Mouse (Mus musculus) spleen, postnatal 10 days (tissue): ENCODE results near the gene Relt.

ENCODE experiments used
- DNase-seq, 2 experiments: peaks; one replicate each; pipeline ENCODE4 v3.0.0; 2021 to 2022; ENCODE audit warnings: low spot score in 2 of 2

The Relt gene

DNA sequence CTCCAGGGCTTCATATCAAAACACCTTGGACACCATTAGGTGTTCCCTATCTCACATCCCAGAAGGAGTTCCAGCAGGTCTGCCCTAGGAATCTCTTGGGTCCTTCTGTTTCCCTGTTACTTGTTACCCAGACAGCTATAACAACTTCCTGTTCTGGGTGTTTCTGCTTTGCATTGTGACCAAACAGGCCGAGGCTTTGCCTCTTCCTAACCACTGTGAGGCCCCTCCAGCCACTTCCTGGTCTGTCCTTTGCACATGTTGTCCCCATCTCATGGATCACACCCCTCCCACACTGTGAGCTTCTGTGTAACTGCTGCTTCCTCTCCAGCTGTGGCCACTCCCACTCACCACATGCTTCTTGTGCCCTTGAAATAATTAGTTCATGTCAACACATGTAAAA lies 17.8 kb downstream of the Relt start:
- peak; percentile 62 to 78 for DNase-seq

DNA sequence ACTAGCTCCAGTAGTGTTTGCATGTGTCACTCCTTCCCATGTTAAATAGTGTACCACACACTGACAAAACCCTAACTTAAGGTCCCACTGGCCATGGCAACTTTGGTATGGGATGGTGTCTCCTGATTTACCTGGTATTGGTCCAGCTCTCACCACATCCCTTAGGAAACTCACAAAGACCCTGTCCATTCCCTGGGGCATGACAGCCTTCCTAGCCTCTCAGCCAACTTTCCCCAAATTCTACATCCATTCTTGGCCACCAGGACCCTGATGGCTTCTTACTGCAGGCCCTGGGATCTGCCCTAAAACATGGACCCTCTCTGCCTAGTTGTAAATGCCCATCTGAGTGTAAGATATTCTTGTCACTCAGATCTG lies 18.2 kb downstream of the Relt start:
- peak; percentile 27 to 53 for DNase-seq

DNA sequence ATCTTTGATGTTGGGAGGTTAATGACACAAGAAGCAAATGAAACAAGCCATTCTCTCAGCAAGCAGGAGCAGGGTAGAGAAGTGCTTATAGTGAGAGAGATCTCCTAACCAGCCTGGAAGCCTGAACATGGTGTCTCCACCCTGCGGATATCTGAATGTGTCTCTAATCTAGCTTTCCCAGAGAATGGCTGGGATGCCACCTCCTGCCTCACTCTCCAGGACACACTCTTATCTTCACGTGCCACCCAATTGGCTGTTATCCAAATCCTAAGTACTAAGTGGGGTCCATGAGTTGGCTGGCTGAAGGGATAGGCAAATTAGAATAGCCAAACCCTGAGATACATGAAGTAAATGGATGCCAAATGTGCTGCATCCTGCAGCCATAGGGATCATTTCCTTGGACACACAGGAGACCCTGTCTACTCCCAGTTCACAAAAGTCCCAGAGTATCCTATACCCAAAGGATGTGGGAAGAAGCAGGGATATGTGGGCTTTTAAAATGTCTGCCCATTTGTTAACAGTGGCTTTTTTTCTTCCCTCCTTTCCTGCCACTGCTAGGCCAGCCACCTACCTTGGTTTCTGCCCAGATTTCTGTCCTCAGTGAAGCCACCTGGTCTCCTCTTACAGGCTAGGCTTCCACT lies 18.7 kb downstream of the Relt start:
- peak; percentile 69 to 86 for DNase-seq

DNA sequence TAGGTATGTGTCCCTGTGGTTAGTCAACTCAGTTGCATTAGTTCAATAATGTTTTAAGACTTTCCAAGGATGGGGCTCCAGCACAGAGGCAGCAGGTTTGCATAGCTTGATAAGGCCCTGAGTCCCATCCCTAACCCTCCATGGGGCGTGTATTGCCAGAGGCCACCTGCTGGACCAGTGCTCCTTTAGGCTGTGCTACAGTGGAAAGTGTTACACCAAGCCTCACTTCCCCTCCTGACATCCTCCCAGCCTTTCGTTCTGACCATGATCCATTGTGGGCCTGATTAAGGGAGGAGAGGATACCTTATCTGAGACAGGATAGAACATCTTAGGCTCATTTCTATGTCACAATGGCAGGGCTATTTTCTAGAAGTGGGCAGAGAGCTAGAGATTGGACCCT lies 19.4 kb downstream of the Relt start:
- peak; percentile 55 to 56 for DNase-seq

DNA sequence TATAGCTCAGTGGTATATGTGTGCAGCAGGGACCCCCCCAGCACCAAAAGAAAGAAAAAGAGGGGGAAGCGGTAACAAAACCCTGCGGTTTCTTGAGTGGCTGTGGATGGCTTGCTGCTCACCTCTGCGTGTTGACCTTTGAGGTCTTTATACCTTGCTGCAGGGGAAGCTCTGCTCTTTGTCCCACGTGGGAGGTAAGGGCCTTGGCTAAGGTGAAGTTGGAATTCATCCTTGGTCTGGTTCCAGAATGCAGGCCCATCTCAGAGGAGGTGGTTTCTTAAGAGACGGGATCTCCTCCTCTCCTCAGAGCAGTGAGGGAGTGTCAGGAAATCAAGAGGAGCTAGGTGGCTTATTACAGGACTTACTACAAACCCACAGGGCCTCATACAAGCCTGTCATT lies 21.1 kb downstream of the Relt start:
- DNase-seq: peak in 1 of 2 experiments; percentile 17

DNA sequence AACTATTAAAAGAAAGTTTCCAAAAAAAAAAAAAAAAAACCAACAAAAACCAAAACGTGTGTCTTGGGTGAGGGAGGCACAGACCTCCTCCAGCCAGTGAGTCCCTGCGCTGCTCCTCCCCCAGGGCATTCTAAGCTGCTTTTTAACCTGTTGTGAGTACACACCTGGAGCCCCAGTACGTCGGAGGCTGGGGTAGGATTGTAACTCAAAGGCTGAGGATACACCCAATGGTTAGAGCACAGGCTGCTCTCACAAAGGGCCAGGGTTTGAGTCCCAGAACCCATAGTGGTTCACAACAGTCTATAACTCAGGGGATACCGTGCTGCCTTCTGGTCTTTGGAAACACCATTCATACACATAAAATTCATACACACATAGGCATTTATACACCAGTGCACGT lies 21.6 kb downstream of the Relt start:
- no peak for DNase-seq

DNA sequence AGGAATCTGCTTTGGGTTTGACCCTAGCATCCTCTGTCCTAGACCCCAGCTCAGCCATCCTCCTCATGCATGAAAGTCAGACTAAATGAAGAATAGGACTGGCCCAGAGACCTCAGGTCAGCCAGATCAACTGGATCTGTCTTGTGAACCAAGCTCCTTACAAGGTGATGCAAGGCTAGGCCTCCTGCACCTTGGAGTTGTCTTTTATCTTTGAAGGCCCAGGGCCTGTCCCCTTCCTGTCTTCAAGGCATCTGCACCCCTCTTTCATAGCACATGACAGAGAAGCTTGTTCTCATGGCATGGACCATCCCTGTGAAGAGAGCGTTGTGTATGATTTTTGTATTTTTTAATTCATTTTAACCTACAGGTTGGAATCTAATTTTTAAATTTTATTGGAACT lies 22.3 kb downstream of the Relt start:
- DNase-seq: no peak

DNA sequence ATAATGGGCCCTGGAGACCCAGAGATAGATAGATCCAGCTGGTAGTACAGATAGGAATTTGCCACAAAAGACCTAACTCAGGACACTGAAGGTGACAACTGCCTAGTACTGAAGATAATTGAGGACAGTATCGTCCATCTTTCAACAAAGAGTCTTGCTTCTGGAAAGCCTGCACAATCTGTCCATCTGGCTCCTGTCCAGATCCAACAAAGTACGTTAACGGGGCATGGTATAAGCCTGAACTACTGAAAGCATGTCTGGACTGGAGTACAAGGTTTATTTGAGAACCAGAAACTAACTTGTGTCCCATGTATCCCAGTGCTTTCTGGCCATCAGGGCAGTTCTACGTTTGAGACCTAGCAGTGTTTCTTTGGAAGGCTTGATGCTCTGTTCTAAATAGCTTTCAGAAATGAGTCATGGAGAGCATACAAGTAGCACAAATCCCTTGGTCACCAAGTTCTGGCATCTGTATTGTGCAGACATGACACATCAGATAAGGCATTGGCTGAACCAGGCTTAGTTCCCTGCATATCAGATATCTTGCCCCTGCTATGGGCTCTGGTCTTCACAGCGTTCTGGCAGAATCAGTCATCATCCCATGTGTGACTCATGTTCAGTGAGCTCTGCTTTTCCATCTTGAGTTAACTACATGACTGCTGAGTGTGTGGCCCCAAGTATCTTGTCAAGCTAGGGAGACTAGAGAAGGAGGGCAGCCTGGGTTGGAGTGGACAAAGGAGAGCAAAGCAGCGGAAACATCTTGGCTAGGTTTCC lies 23.4 kb downstream of the Relt start:
- peak in 1 of 2 experiments; percentile 22 for DNase-seq

DNA sequence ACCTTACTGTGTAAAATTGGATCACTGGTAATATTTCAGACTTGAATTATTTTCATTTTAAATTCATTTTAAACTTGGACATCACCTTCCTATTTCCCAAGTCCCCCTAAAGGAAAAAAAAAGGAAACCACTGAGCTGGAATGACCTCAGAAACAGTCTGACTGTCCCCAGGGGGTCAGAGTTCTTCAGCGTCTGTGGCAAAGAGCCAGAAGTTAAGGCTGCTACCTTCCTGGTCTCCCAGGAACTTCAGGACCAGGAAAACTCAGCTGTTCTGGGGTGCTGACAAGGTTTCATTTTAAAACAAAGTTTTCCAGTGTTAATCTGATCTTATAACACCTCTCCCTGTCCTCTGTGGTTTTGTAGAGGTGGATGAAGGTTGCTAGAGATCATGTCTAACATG lies 25.5 kb downstream of the Relt start:
- no peak for DNase-seq

DNA sequence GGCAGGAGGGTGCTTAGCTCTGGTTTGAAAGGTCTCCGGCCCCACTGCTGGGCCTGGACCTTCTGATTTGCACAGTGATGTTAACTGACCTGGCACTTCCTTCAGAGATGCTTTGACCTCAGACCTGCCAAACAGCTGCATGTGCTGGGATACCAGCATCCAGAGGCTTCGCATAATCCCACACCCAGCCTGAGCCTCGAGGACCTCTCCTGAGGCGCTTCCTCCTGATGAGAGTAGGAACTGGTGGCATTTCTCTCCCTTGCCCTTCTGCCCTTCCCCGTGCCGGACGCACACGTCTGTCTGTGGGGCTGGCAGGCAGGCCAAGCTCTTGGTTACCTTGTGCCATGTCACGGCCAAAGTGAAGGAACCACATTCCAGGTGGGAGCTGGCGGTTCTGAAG lies 26.6 kb downstream of the Relt start:
- DNase-seq: no peak

DNA sequence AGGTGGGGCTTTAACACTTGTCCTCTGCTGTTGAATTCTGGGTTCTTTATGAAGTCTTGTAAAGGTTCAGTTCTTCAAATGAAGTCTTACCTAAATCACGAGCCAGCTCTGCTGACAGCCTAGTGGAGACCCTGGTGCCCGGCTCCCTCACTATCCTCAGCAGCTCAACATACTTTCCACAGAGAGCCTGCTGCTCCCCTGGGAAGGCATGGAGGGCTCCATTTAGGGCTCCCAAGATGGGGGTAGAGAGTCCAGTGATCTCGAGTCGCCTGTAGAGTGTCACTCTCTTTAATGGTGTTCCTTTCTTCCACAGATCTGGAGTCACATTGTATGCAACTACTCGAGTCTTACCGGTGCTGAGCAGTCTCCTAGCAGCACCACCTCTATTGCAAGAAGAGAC lies 27.5 kb downstream of the Relt start:
- no peak for DNase-seq

DNA sequence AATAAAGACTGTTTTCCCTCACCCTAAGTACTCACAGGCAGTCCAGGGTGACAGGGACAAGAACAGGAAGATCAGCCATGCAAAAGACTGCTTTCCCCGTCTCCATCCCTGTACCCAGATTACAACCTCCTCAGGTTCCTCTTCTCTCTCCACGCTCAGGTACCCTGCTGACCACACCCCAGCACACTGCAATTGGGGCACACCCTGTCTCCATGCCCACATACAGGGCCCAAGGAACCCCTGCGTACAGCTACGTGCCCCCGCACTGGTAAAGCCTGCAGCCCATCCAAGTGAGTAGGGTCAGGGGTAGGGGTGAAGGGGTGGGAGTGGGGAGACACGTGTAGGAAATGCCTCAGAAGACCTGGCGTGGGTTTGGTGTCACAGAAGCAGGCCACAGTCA lies 28.1 kb downstream of the Relt start:
- peak in 1 of 2 experiments; percentile 43 for DNase-seq

DNA sequence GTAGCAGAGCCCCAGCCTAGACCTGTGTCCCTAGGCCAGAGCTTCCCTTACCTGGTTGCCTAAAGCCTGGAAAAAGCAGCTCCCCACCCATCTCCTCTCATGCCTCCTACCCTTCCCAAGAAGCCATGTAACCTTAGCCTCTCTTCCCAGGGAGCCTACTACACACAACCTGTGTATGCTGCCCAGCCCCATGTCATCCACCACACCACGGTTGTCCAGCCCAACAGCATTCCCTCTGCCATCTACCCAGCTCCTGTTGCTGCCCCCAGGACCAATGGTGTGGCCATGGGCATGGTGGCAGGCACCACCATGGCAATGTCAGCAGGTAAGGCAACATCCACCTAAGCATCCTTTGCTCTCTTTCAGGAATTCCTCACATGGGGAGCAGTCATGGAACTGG lies 29.4 kb downstream of the Relt start:
- DNase-seq: no peak

DNA sequence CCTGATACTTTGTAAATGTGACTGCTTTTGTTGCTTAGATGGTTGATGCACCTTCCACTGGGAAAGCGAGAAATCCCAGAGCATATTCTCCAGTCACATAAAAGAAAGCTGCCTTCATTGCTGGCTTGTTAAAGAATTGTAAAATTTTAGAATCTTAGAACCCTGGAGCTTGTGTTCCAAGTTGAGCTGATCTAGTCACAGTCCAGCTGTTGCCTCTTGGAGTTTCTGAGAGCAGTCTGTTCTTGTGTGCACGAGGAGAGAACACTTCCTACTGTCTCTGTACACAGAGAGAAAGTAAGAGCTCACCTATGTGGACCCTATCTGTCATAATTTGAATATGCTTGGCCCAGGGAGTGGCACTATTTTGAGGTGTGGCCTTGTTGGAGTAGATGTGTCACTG lies 34.7 kb downstream of the Relt start:
- no peak for DNase-seq

DNA sequence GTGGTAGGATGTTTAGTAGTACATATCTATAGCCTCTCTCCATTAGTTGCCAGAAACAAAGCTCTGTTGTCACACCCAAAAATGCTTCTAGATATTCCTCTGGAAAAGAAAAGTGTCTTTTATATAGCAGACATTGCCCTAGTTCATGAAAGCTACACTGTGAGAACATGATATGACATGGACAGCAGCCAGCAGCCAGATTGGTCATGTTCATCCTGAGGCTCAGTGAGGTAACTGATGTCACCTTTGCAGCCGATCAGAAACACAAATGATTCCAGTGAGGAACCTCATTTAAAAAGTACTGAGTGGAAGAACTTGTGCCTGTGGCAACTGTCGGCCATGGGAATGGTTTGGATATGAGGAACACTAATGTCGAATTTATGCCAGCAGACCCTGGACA lies 38.6 kb downstream of the Relt start:
- DNase-seq: no peak

DNA sequence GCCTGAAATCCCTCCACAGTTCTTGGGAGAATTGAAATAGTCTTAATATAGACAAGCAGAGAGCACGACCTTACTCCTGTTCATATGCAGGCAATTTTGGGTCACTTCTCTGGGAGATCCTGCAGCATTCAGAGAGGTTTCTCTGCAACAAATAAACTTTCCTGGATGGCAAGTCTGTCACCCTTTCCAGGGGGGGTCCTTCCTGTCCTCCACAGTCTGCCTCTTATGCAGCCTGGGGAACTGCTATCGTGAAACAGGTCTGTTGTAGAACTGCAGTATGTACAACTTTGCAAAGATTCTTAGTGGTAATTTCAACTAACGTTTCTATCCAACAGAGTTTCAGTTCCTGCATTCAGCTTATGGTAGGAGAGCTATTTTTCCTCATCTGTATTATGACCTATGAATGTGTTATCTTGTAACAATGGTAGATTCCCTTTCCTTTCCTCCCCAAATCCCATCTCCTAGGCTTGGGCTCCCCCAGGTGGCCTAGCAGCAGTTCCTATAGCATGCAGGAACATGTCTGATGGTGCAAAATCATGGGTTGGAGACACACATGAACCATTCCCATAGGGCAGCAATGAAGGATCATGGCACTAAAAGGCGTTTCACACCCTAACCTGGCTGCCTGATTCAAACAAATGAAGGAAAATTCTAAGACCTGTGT lies 44.7 kb downstream of the Relt start:
- peak in 1 of 2 experiments; percentile 44 for DNase-seq

DNA sequence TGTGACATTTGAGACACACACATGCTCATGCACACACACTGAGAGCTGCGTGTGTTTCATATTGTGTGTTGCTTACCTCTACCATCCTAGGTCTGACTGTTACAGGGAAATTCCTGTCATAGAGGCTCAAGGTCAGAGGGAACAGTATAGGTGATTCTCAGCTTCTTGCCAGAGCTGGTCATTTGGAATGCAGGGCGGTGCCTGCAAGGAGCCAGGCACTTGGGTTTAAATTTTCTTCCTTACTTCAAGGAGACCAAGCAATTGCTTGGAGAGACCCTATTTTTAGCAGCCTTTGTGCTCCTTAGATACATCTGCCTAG lies 45.8 kb downstream of the Relt start:
- DNase-seq: no peak

DNA sequence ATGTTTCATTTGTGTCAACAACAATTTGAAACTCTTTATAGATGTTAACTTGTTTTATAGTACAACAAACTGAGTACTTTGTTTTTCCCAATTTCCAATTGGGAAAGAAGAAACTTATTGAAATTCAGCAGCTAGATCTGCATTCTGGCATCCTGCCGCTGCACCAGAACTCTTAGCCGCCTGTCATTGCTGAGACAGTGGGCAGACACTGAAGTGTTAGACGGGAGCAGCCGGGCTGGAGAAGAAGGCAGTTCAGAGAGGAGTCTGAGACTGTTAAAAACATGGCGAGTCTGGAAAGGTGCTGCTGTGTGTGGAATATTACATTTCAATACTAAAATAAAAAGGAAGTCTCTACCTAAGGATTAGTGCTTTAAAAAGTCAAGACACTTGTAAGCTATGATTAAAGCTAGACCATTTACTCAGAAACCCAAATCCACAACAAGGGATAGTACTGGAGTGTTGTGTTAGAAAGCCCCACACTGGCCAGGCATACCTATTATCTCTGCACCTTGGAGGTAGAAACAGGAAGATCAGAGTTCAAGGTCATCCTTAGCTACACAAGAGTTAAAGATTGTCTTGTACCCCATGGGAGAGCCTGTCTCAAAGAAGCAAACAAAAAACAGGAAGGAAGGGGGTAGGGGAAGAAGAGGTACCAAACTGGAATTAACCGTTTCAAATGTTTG lies 46.3 kb downstream of the Relt start:
- no peak for DNase-seq

DNA sequence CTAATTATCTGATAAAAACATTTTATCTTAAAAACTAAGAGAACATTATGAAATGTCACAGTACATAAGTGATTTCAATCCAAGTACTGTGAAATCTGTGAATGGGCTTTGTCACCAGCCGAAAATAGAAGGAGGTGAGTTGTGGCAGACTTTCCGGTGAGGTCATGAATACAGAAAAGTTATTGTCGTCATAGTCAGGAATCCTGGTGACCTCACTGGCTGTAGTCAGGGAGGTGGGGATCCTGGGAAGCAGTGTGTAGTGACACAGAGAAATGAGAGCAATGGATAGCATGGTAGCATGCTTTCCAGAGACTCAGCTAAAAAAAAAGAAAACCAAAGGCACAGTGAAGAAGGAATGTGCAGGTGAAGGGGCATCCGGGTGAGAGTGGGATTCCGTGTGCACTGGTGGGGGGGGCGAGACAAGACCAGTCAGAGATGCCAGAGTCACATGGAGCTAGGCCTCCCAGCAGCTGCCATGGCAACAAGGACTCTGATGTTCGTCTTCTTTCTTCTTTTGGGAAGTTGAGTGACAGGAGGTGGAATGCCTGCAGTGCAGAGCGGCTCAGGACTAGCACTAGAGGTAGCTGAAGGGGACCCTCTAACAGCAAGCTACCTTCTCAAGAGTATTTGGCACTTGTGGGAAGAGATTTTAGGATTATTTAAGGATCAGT lies 47.2 kb downstream of the Relt start:
- DNase-seq: no peak

DNA sequence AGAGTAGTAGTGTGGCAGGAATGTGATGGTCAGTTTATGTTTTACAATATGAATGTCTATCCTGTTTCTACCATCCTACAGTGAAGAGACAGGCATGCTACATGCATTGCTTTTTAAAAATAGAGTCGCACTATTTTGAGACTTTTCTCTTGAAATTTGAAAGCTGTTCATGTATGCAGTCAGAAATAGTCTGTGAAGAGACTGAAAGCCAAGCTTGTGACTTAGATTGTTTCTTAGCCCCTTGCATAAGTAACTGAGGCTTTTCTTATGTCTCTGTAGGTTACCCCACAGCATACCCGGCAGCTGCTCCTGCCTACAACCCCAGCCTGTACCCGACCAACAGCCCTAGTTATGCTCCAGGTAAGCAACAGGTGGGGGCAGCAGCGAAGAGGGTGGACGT lies 50.6 kb downstream of the Relt start:
- no peak for DNase-seq

DNA sequence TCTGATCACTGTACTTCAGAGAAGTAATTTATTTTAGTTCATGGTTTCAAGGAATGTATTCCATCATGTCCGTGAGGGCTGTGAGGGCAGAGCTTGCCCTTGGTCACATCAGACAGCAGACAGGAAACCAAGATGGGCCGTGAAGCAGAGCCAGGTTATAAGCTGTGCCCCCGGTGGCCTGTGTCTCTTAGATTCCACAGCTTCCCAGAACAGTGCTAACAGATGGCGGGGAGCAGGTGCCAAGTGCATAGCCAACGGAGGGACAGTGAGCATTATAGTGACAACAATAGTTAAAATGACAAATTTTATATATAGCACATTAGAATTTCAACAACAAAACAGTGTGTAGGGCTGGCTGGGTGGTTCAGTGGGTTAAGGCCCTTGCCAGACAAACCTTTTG lies 51.3 kb downstream of the Relt start:
- DNase-seq: no peak

DNA sequence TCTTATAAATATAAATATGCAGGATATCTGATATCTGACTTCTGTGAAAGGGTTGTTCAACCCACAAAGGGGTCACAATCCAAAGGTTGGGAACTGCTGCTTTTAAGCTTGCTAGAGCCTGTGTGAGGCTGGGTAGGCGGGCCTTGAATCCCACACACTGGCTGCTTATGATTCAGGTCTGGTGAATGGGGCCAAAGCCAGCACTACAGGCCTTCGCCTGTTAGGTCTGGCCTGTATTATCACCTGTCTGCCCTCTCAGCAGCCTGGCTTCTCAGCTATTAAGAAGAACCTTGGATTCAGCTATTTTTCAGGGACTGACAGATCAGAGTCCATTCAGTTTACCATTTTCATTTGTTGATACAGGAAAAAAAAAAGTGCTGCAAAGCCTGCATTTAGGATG lies 57.9 kb downstream of the Relt start:
- DNase-seq: no peak
